Mouse (Mus musculus): ENCODE data around the gene Acot9.

Acot9 gene

GRCm38 (mm10) chrX:155262235-155262914 is at the start of gene Acot9:
Gene Acot9, plus strand, starts transcription at chrX:155262443.
- in situ Hi-C loops (cut with MboI, MseI): loop anchor here (5.0 kb wide), 1 partner anchor 45 kb away; the partner anchor contains the start of gene Sat1

GRCm38 (mm10) chrX:155214291-155215136 is 47.7 kb upstream of the Acot9 start:
- in situ Hi-C loops (cut with MboI, MseI): loop anchor here (5.0 kb wide), 1 partner anchor 48 kb away; the partner anchor contains the start of gene Acot9

GRCm38 (mm10) chrX:155215501-155216248 is 46.6 kb upstream of the Acot9 start:
- in situ Hi-C loops (cut with MboI, MseI): loop anchor here (5.0 kb wide), 1 partner anchor 47 kb away; the partner anchor contains the start of gene Acot9

GRCm38 (mm10) chrX:155216271-155216670 is 46.0 kb upstream of the Acot9 start, which contains the start of gene Sat1:
Gene Sat1, minus strand, starts transcription at chrX:155216449.
- in situ Hi-C loops (cut with MboI, MseI): loop anchor here (5.0 kb wide), 1 partner anchor 46 kb away; the partner anchor contains the start of gene Acot9

GRCm38 (mm10) chrX:155218277-155218676 is 44.0 kb upstream of the Acot9 start:
- in situ Hi-C loops (cut with MboI, MseI): loop anchor here (5.0 kb wide), 1 partner anchor 44 kb away; the partner anchor contains the start of gene Acot9

- in situ Hi-C loops (cut with MboI, MseI): no loop called here
Observed at GRCm38 (mm10) chrX:155256856-155257255, 5.4 kb upstream of the Acot9 start.

- in situ Hi-C loops (cut with MboI, MseI): loop anchor here (5.0 kb wide), 1 partner anchor 46 kb away; the partner anchor contains the start of gene Sat1
Observed at GRCm38 (mm10) chrX:155262915-155263252, 641 bp downstream of the Acot9 start.

GRCm38 (mm10) chrX:155278483-155278882 is 16.2 kb downstream of the Acot9 start:
- in situ Hi-C loops (cut with MboI, MseI): no loop called here

GRCm38 (mm10) chrX:155280427-155281044 is 18.3 kb downstream of the Acot9 start:
- in situ Hi-C loops (cut with MboI, MseI): no loop called here

GRCm38 (mm10) chrX:155306390-155306789 is 44.1 kb downstream of the Acot9 start:
- in situ Hi-C loops (cut with MboI, MseI): no loop called here

- in situ Hi-C loops (cut with MboI, MseI): no loop called here
Observed at GRCm38 (mm10) chrX:155318005-155318404, 55.8 kb downstream of the Acot9 start.

GRCm38 (mm10) chrX:155337567-155337904 is 75.3 kb downstream of the Acot9 start:
- in situ Hi-C loops (cut with MboI, MseI): no loop called here

- in situ Hi-C loops (cut with MboI, MseI): no loop called here
Observed at GRCm38 (mm10) chrX:155337905-155338721, 75.9 kb downstream of the Acot9 start.

- in situ Hi-C loops (cut with MboI, MseI): no loop called here
Observed at GRCm38 (mm10) chrX:155340654-155341053, 78.4 kb downstream of the Acot9 start, which contains the start of gene Prdx4. Gene Prdx4, minus strand, starts transcription at chrX:155340754.

GRCm38 (mm10) chrX:155346249-155346648 is 84.0 kb downstream of the Acot9 start:
- in situ Hi-C loops (cut with MboI, MseI): no loop called here
